Mouse (Mus musculus): ENCODE results near the gene Krtap13. TPM values are rescaled to one million over a fixed set of nuclear protein-coding genes. Genes with fewer than 3 reads are reported as not detected.
"Not testable (repeated sequence)": the region's sequence is repeated elsewhere in the genome, so short reads cannot be mapped to it uniquely, and the experiment has no call there.

The Krtap13 gene
- polyA plus RNA-seq (2015; fragmentation: Nextera tagmentation; extraction: Ambion mirVana), result 0.21 TPM in 1 of 2 replicates, not detected in the other

- H3K9ac ChIP-seq (ENCODE audit: low read depth, low read length); ATAC-seq; H3K9me3 ChIP-seq (replicated peaks; ENCODE audit: control insufficient read depth, low read length, poor library complexity, severe bottlenecking); H3K4me3 ChIP-seq (ENCODE audit: low read depth, low read length); H3K4me1 ChIP-seq (ENCODE audit: control insufficient read depth, insufficient read depth, low read length); H3K4me2 ChIP-seq (ENCODE audit: low read length); H3K27me3 ChIP-seq (ENCODE audit: control insufficient read depth, insufficient read depth, low read depth, low read length); H3K36me3 ChIP-seq (ENCODE audit: control insufficient read depth, insufficient read depth, low read length); H3K27ac ChIP-seq (ENCODE audit: low read length): not testable (repeated sequence)
- WGBS, result 84% methylated on average over 3 of the region's 3 CpGs
Measured at GRCm38 (mm10) chr16:88751535-88751934, at the start of gene Krtap13. TSS of gene Krtap13 (minus strand) at chr16:88751635.

GRCm38 (mm10) chr16:88786786-88787185, 35.4 kb upstream of the Krtap13 start:
- Histone ChIP-seq H3K4me2 (ENCODE audit: low read length) (no peak overlapping the region), H3K9ac (ENCODE audit: low read depth, low read length) (no peak overlapping the region), H3K36me3 (ENCODE audit: control insufficient read depth, insufficient read depth, low read length) (no peaks in the 10 kb centered on the region), H3K27me3 (ENCODE audit: control insufficient read depth, insufficient read depth, low read depth, low read length) (no peaks in the 10 kb centered on the region), H3K4me3 (ENCODE audit: low read depth, low read length) (no peak overlapping the region), H3K27ac (ENCODE audit: low read length) (no peak overlapping the region), H3K9me3 (replicated peaks; ENCODE audit: control insufficient read depth, low read length, poor library complexity, severe bottlenecking) (no peaks in the 10 kb centered on the region; the same call in 1 of the 2 replicates), H3K4me1 (ENCODE audit: control insufficient read depth, insufficient read depth, low read length) (no peaks in the 10 kb centered on the region)
- ATAC-seq, result no peak
- WGBS, result 91% methylated on average over 2 of the region's 2 CpGs

- Histone ChIP-seq H3K4me3 (ENCODE audit: low read depth, low read length) (no peak within 1 kb of the TSS), H3K27me3 (ENCODE audit: control insufficient read depth, insufficient read depth, low read depth, low read length) (no peaks in the 10 kb centered on the region), H3K36me3 (ENCODE audit: control insufficient read depth, insufficient read depth, low read length) (no peaks in the 10 kb centered on the region), H3K4me2 (ENCODE audit: low read length) (no peak within 1 kb of the TSS), H3K9ac (ENCODE audit: low read depth, low read length) (no peak within 1 kb of the TSS), H3K27ac (ENCODE audit: low read length) (no peak within 1 kb of the TSS), H3K9me3 (replicated peaks; ENCODE audit: control insufficient read depth, low read length, poor library complexity, severe bottlenecking) (no peaks in the 10 kb centered on the region), H3K4me1 (ENCODE audit: control insufficient read depth, insufficient read depth, low read length) (no peaks in the 10 kb centered on the region)
- ATAC-seq, result no peak
- 93% methylated on average over 5 of the region's 6 CpGs for WGBS
Measured at GRCm38 (mm10) chr16:88777596-88777995, 26.2 kb upstream of the Krtap13 start, which contains the start of gene Gm5965. TSS of gene Gm5965 (plus strand) at chr16:88777896.

GRCm38 (mm10) chr16:88774106-88774505, 22.7 kb upstream of the Krtap13 start, which contains the start of gene 2310057N15Rik:
TSS of gene 2310057N15Rik (minus strand) at chr16:88774206.
- Histone ChIP-seq H3K9ac (ENCODE audit: low read depth, low read length) (no peak within 1 kb of the TSS), H3K27me3 (ENCODE audit: control insufficient read depth, insufficient read depth, low read depth, low read length) (no peaks in the 10 kb centered on the region), H3K4me1 (ENCODE audit: control insufficient read depth, insufficient read depth, low read length) (no peaks in the 10 kb centered on the region), H3K4me2 (ENCODE audit: low read length) (no peak within 1 kb of the TSS), H3K9me3 (replicated peaks; ENCODE audit: control insufficient read depth, low read length, poor library complexity, severe bottlenecking) (no peaks in the 10 kb centered on the region), H3K27ac (ENCODE audit: low read length) (no peak within 1 kb of the TSS), H3K36me3 (ENCODE audit: control insufficient read depth, insufficient read depth, low read length) (no peaks in the 10 kb centered on the region), H3K4me3 (ENCODE audit: low read depth, low read length) (no peak within 1 kb of the TSS)
- no peak for ATAC-seq
- WGBS, result 95% methylated on average over 2 of the region's 2 CpGs

- not testable (repeated sequence) for H3K4me1 ChIP-seq (ENCODE audit: control insufficient read depth, insufficient read depth, low read length); H3K27ac ChIP-seq (ENCODE audit: low read length); H3K9me3 ChIP-seq (replicated peaks; ENCODE audit: control insufficient read depth, low read length, poor library complexity, severe bottlenecking); H3K4me2 ChIP-seq (ENCODE audit: low read length); H3K9ac ChIP-seq (ENCODE audit: low read depth, low read length); H3K27me3 ChIP-seq (ENCODE audit: control insufficient read depth, insufficient read depth, low read depth, low read length); H3K36me3 ChIP-seq (ENCODE audit: control insufficient read depth, insufficient read depth, low read length); ATAC-seq; H3K4me3 ChIP-seq (ENCODE audit: low read depth, low read length)
- WGBS, result 86% methylated on average over 3 of the region's 3 CpGs
Measured at GRCm38 (mm10) chr16:88758547-88758946, 7.1 kb upstream of the Krtap13 start, which contains the start of gene 2310034C09Rik. TSS of gene 2310034C09Rik (plus strand) at chr16:88758847.

- Histone ChIP-seq H3K36me3 (ENCODE audit: control insufficient read depth, insufficient read depth, low read length) (no peaks in the 10 kb centered on the region), H3K9me3 (replicated peaks; ENCODE audit: control insufficient read depth, low read length, poor library complexity, severe bottlenecking) (no peaks in the 10 kb centered on the region; the same call in 1 of the 2 replicates), H3K27me3 (ENCODE audit: control insufficient read depth, insufficient read depth, low read depth, low read length) (no peaks in the 10 kb centered on the region), H3K4me2 (ENCODE audit: low read length) (no peak overlapping the region), H3K9ac (ENCODE audit: low read depth, low read length) (no peak overlapping the region), H3K4me3 (ENCODE audit: low read depth, low read length) (no peak overlapping the region), H3K27ac (ENCODE audit: low read length) (no peak overlapping the region), H3K4me1 (ENCODE audit: control insufficient read depth, insufficient read depth, low read length) (no peaks in the 10 kb centered on the region)
- no peak for ATAC-seq
- 75% methylated on average over 4 of the region's 4 CpGs for WGBS
Measured at GRCm38 (mm10) chr16:88747943-88748342, 3.5 kb downstream of the Krtap13 start.

GRCm38 (mm10) chr16:88744750-88745340, 6.6 kb downstream of the Krtap13 start:
- no peaks in the 10 kb centered on the region for H3K9me3 ChIP-seq (replicated peaks; ENCODE audit: control insufficient read depth, low read length, poor library complexity, severe bottlenecking)
- H3K27me3 ChIP-seq (ENCODE audit: control insufficient read depth, insufficient read depth, low read depth, low read length), result no peaks in the 10 kb centered on the region
- H3K36me3 ChIP-seq (ENCODE audit: control insufficient read depth, insufficient read depth, low read length), result no peaks in the 10 kb centered on the region
- 51% methylated on average over 4 of the region's 4 CpGs for WGBS
- H3K4me2 ChIP-seq (ENCODE audit: low read length), result no peak overlapping the region
- no peak overlapping the region for H3K4me3 ChIP-seq (ENCODE audit: low read depth, low read length)
- no peak overlapping the region for H3K9ac ChIP-seq (ENCODE audit: low read depth, low read length)
- no peaks in the 10 kb centered on the region for H3K4me1 ChIP-seq (ENCODE audit: control insufficient read depth, insufficient read depth, low read length)
- ATAC-seq, result no peak
- H3K27ac ChIP-seq (ENCODE audit: low read length), result no peak overlapping the region

GRCm38 (mm10) chr16:88735391-88735790, 16.0 kb downstream of the Krtap13 start:
- Histone ChIP-seq H3K27ac (ENCODE audit: low read length) (no peak overlapping the region), H3K9ac (ENCODE audit: low read depth, low read length) (no peak overlapping the region), H3K4me3 (ENCODE audit: low read depth, low read length) (no peak overlapping the region), H3K4me1 (ENCODE audit: control insufficient read depth, insufficient read depth, low read length) (no peaks in the 10 kb centered on the region), H3K4me2 (ENCODE audit: low read length) (no peak overlapping the region), H3K36me3 (ENCODE audit: control insufficient read depth, insufficient read depth, low read length) (no peaks in the 10 kb centered on the region), H3K27me3 (ENCODE audit: control insufficient read depth, insufficient read depth, low read depth, low read length) (no peaks in the 10 kb centered on the region), H3K9me3 (replicated peaks; ENCODE audit: control insufficient read depth, low read length, poor library complexity, severe bottlenecking) (no peaks in the 10 kb centered on the region)
- no peak for ATAC-seq
- WGBS, result 65% methylated on average over 2 of the region's 2 CpGs

- Histone ChIP-seq H3K27me3 (ENCODE audit: control insufficient read depth, insufficient read depth, low read depth, low read length) (no peaks in the 10 kb centered on the region), H3K4me3 (ENCODE audit: low read depth, low read length) (no peak within 1 kb of the TSS), H3K36me3 (ENCODE audit: control insufficient read depth, insufficient read depth, low read length) (no peaks in the 10 kb centered on the region), H3K4me1 (ENCODE audit: control insufficient read depth, insufficient read depth, low read length) (no peaks in the 10 kb centered on the region), H3K4me2 (ENCODE audit: low read length) (no peak within 1 kb of the TSS), H3K9ac (ENCODE audit: low read depth, low read length) (no peak within 1 kb of the TSS), H3K27ac (ENCODE audit: low read length) (no peak within 1 kb of the TSS), H3K9me3 (replicated peaks; ENCODE audit: control insufficient read depth, low read length, poor library complexity, severe bottlenecking) (no peaks in the 10 kb centered on the region)
- no peak for ATAC-seq
- 80% methylated on average over 4 of the region's 4 CpGs for WGBS
Measured at GRCm38 (mm10) chr16:88728812-88729275, 22.6 kb downstream of the Krtap13 start, which contains the start of gene Krtap13-1. TSS of gene Krtap13-1 (plus strand) at chr16:88728862.
